Mouse (Mus musculus) urinary bladder, postnatal 25 days (tissue): ENCODE results near the gene Tsfm.

Experiments
- DNase-seq: peaks from one replicate; pipeline ENCODE4 v3.0.0; 2022; ENCODE audit warnings: low spot score

Gene Tsfm

GRCm38 (mm10) chr10:126962271-126962965 is 68.2 kb downstream of the Tsfm start:
- DNase-seq: peak; percentile 48

- DNase-seq: peak; percentile 42
Observed at GRCm38 (mm10) chr10:126961757-126962156, 68.9 kb downstream of the Tsfm start.
